Mouse (Mus musculus) MEL (cell line): Measurements from ENCODE around the gene Nap1l4. TPM values are rescaled to one million over a fixed set of nuclear protein-coding genes. Genes with fewer than 3 reads are reported as not detected.

Source experiments
- DNase-seq: peaks from one replicate; pipeline ENCODE4 v3.0.0; 2011; ENCODE audit warnings: low read depth, low spot score
- H3K27ac ChIP-seq: 2 replicates; pipeline ENCODE4 v1.5.1; 2012; ENCODE audit warnings: low read depth, mild to moderate bottlenecking, control low read depth, low read length, moderate library complexity; ENCODE audit not compliant: control insufficient read depth
- H3K27me3 ChIP-seq, 2 experiments: fragments of 150-350 bp in 1 of 2; sonication (generic) in 1 of 2; 2 replicates each; pipeline ENCODE4 v1.6.1; 2012; ENCODE audit warnings: low read length in 2 of 2, mild to moderate bottlenecking in 2 of 2, improper control_type of control experiment in 1 of 2, moderate library complexity in 1 of 2; ENCODE audit not compliant: insufficient read depth in 2 of 2, control insufficient read depth in 1 of 2
- H3K36me3 ChIP-seq, 2 experiments: 2 replicates each; pipeline ENCODE4 v1.6.1; 2012 to 2014; ENCODE audit warnings: low read length in 2 of 2, improper control_type of control experiment in 1 of 2, inconsistent platforms in 1 of 2, mild to moderate bottlenecking in 1 of 2; ENCODE audit not compliant: insufficient read depth in 2 of 2, control insufficient read depth in 1 of 2
- H3K4me1 ChIP-seq, 2 experiments: fragments of 150-350 bp in 1 of 2; sonication (generic) in 1 of 2; 2 replicates each; pipeline ENCODE4 v1.6.1; 2012; ENCODE audit warnings: low read length in 2 of 2, improper control_type of control experiment in 1 of 2, mild to moderate bottlenecking in 1 of 2; ENCODE audit not compliant: insufficient read depth in 2 of 2, control insufficient read depth in 1 of 2
- H3K4me3 ChIP-seq, 2 experiments: fragments of 150-350 bp in 1 of 2; sonication (generic) in 1 of 2; 2 replicates each; pipeline ENCODE4 v1.5.1; 2012; ENCODE audit warnings: low read depth in 2 of 2, low read length in 2 of 2, mild to moderate bottlenecking in 2 of 2, moderate library complexity in 2 of 2, control low read depth in 1 of 2, improper control_type of control experiment in 1 of 2; ENCODE audit not compliant: control insufficient read depth in 1 of 2, insufficient read depth in 1 of 2
- H3K79me2 ChIP-seq: 2 replicates; pipeline ENCODE4 v1.6.1; 2012; ENCODE audit warnings: mild to moderate bottlenecking, low read length, moderate library complexity; ENCODE audit not compliant: control insufficient read depth, poor library complexity, insufficient read depth
- H3K9ac ChIP-seq: 2 replicates; pipeline ENCODE4 v1.6.1; 2012; ENCODE audit warnings: low read depth, mild to moderate bottlenecking, control low read depth, low read length, moderate library complexity; ENCODE audit not compliant: control insufficient read depth, poor library complexity, severe bottlenecking
- H3K9me3 ChIP-seq: fragments of 150-350 bp; sonication (generic); replicated peaks from 2 replicates; pipeline ENCODE4 v1.6.1; 2012; ENCODE audit warnings: mild to moderate bottlenecking, low read length, improper control_type of control experiment, moderate library complexity; ENCODE audit not compliant: insufficient read depth
- BHLHE40 ChIP-seq: IDR thresholded peaks from 2 replicates; pipeline ENCODE4 v1.6.1; 2012; ENCODE audit warnings: low read depth, mild to moderate bottlenecking, inconsistent platforms, low read length, improper control_type of control experiment, borderline replicate concordance
- CHD1 ChIP-seq: IDR thresholded peaks from 2 replicates; pipeline ENCODE4 v1.6.1; 2012; ENCODE audit warnings: low read depth, mild to moderate bottlenecking, inconsistent platforms, low read length, improper control_type of control experiment
- CTCF ChIP-seq, 3 experiments: IDR thresholded peaks in 2 of 3; conservative IDR thresholded peaks in 1 of 3; 2 replicates each; pipeline ENCODE4 v1.5.1; 2011 to 2012; ENCODE audit warnings: low read length in 3 of 3, low read depth in 2 of 3, mild to moderate bottlenecking in 2 of 3, improper control_type of control experiment in 1 of 3, inconsistent platforms in 1 of 3, mixed read lengths in 1 of 3, moderate library complexity in 1 of 3; ENCODE audit not compliant: control insufficient read depth in 1 of 3, insufficient read depth in 1 of 3, poor library complexity in 1 of 3, severe bottlenecking in 1 of 3
- E2F4 ChIP-seq: IDR thresholded peaks from 2 replicates; pipeline ENCODE4 v1.6.1; 2011; ENCODE audit warnings: low read depth, low read length, improper control_type of control experiment, borderline replicate concordance
- ELF1 ChIP-seq: IDR thresholded peaks from 2 replicates; pipeline ENCODE4 v1.6.1; 2014; ENCODE audit warnings: low read depth, mild to moderate bottlenecking, inconsistent platforms, low read length, improper control_type of control experiment, moderate library complexity
- EP300 ChIP-seq, 2 experiments: IDR thresholded peaks; 2 replicates each; pipeline ENCODE4 v1.6.1; 2011; ENCODE audit warnings: improper control_type of control experiment in 2 of 2, low read length in 2 of 2, low read depth in 1 of 2, mild to moderate bottlenecking in 1 of 2
- ETS1 ChIP-seq: IDR thresholded peaks from 2 replicates; pipeline ENCODE4 v1.6.1; 2012; ENCODE audit warnings: low read depth, mild to moderate bottlenecking, inconsistent platforms, low read length, improper control_type of control experiment, moderate library complexity
- GABPA ChIP-seq: IDR thresholded peaks from 2 replicates; pipeline ENCODE4 v1.6.1; 2012; ENCODE audit warnings: low read depth, mild to moderate bottlenecking, inconsistent platforms, low read length, improper control_type of control experiment, moderate library complexity
- GATA1 ChIP-seq: IDR thresholded peaks from 2 replicates; pipeline ENCODE4 v1.6.1; 2011; ENCODE audit warnings: low read depth, low read length, improper control_type of control experiment
- JUND ChIP-seq: IDR thresholded peaks from 2 replicates; pipeline ENCODE4 v1.6.1; 2011; ENCODE audit warnings: low read depth, mild to moderate bottlenecking, improper control_type of control experiment, low read length
- MAFK ChIP-seq: IDR thresholded peaks from 2 replicates; pipeline ENCODE4 v1.6.1; 2011; ENCODE audit warnings: low read depth, mild to moderate bottlenecking, low read length, improper control_type of control experiment, borderline replicate concordance
- MAX ChIP-seq: IDR thresholded peaks from 2 replicates; pipeline ENCODE4 v1.6.1; 2011; ENCODE audit warnings: low read length, improper control_type of control experiment
- MEF2A ChIP-seq: IDR thresholded peaks from 2 replicates; pipeline ENCODE4 v1.6.1; 2014; ENCODE audit warnings: low read depth, mild to moderate bottlenecking, inconsistent platforms, low read length, improper control_type of control experiment; ENCODE audit not compliant: poor library complexity, insufficient replicate concordance, severe bottlenecking; ENCODE audit errors: extremely low read depth
- MXI1 ChIP-seq: IDR thresholded peaks from 2 replicates; pipeline ENCODE4 v1.6.1; 2011; ENCODE audit warnings: mild to moderate bottlenecking, low read depth, low read length, improper control_type of control experiment
- MYB ChIP-seq: IDR thresholded peaks from 2 replicates; pipeline ENCODE4 v1.6.1; 2011; ENCODE audit warnings: mild to moderate bottlenecking, low read depth, low read length, improper control_type of control experiment
- MYC ChIP-seq: IDR thresholded peaks from 2 replicates; pipeline ENCODE4 v1.6.1; 2011; ENCODE audit warnings: low read depth, mild to moderate bottlenecking, low read length, improper control_type of control experiment, moderate library complexity
- NELFE ChIP-seq: IDR thresholded peaks from 2 replicates; pipeline ENCODE4 v1.6.1; 2011; ENCODE audit warnings: low read depth, low read length, improper control_type of control experiment
- POLR2A ChIP-seq, 2 experiments: IDR thresholded peaks; 2 replicates each; pipeline ENCODE4 v1.6.1; 2011 to 2012; ENCODE audit warnings: low read length in 2 of 2, mild to moderate bottlenecking in 2 of 2, control low read depth in 1 of 2, improper control_type of control experiment in 1 of 2, low read depth in 1 of 2, moderate library complexity in 1 of 2; ENCODE audit not compliant: control insufficient read depth in 1 of 2, insufficient read depth in 1 of 2, poor library complexity in 1 of 2
- POLR2AphosphoS2 ChIP-seq: IDR thresholded peaks from 2 replicates; pipeline ENCODE4 v1.6.1; 2011; ENCODE audit warnings: low read length, improper control_type of control experiment
- RAD21 ChIP-seq: IDR thresholded peaks from 2 replicates; pipeline ENCODE4 v1.6.1; 2011; ENCODE audit warnings: mild to moderate bottlenecking, low read depth, low read length, improper control_type of control experiment
- SIN3A ChIP-seq: IDR thresholded peaks from 2 replicates; pipeline ENCODE4 v1.6.1; 2012; ENCODE audit warnings: low read length, improper control_type of control experiment, inconsistent platforms
- SMC3 ChIP-seq: IDR thresholded peaks from 2 replicates; pipeline ENCODE4 v1.6.1; 2011; ENCODE audit warnings: low read depth, low read length, improper control_type of control experiment
- TAL1 ChIP-seq: IDR thresholded peaks from 2 replicates; pipeline ENCODE4 v1.6.1; 2012; ENCODE audit warnings: mild to moderate bottlenecking, inconsistent platforms, low read length, moderate library complexity, mixed read lengths
- TCF12 ChIP-seq: IDR thresholded peaks from 2 replicates; pipeline ENCODE4 v1.6.1; 2014; ENCODE audit warnings: low read depth, mild to moderate bottlenecking, inconsistent platforms, low read length, improper control_type of control experiment, moderate library complexity
- UBTF ChIP-seq: IDR thresholded peaks from 2 replicates; pipeline ENCODE4 v1.6.1; 2012; ENCODE audit warnings: low read depth, mild to moderate bottlenecking, inconsistent platforms, low read length, improper control_type of control experiment, moderate library complexity, borderline replicate concordance; ENCODE audit not compliant: insufficient read depth
- USF1 ChIP-seq: IDR thresholded peaks from 2 replicates; pipeline ENCODE4 v1.6.1; 2014; ENCODE audit warnings: low read depth, mild to moderate bottlenecking, inconsistent platforms, low read length, improper control_type of control experiment, moderate library complexity
- USF2 ChIP-seq, 2 experiments: IDR thresholded peaks; 2 replicates each; pipeline ENCODE4 v1.6.1; 2011 to 2012; ENCODE audit warnings: improper control_type of control experiment in 2 of 2, low read length in 2 of 2, borderline replicate concordance in 1 of 2, inconsistent platforms in 1 of 2, low read depth in 1 of 2, mild to moderate bottlenecking in 1 of 2; ENCODE audit not compliant: insufficient read depth in 1 of 2
- ZC3H11A ChIP-seq: IDR thresholded peaks from 2 replicates; pipeline ENCODE4 v1.6.1; 2012; ENCODE audit warnings: low read depth, mild to moderate bottlenecking, inconsistent platforms, low read length, improper control_type of control experiment
- ZKSCAN1 ChIP-seq: IDR thresholded peaks from 2 replicates; pipeline ENCODE4 v1.6.1; 2012; ENCODE audit warnings: low read depth, mild to moderate bottlenecking, inconsistent platforms, low read length, improper control_type of control experiment, moderate library complexity
- polyA plus RNA-seq, 2 experiments: library from polyadenylated mRNA; stranded (reverse) in 1 of 2; unstranded in 1 of 2; fragments of >175 nt in 1 of 2; fragments of >200 nt in 1 of 2; gene quantifications; 2 replicates each; pipeline versions ENCODE4 v1.2.1 to v1.2.4; 2012; ENCODE audit warnings: low replicate concordance in 2 of 2, low read depth in 1 of 2; ENCODE audit not compliant: insufficient read length in 2 of 2, insufficient read depth in 1 of 2, missing spikeins in 1 of 2
- total RNA-seq: library from RNA; depleted of rRNA; stranded (reverse); fragments of 300-350 nt; gene quantifications from 2 replicates; pipeline ENCODE4 v1.2.3, GENCODE M21; 2012

Nap1l4 gene
- total and polyA plus RNA-seq, 3 experiments = 165 to 186 TPM; not detected in 1

DNA sequence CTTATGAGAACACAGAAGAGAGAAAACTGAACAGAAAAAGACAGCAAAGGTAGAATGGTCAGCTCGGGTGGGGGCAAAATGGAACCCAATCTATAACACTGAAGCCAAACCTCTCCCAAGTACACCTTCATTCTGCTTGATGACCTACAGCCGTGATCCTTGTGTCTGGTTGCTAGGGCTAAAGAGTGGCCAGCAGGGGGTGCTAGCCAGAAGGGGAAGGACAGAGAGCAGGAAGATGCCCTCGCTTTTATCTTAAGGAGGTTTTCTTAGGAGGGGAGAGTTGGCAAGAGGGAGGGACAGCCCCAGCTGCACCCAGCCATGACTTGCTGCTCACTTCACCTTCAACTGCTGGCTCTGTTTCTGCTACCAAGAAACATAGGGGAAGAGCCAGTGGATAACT lies 35.0 kb upstream of the Nap1l4 start:
- Histone ChIP-seq H3K4me1 (no peaks in the 10 kb centered on the region), H3K9ac (no peak overlapping the region), H3K79me2 (no peaks in the 10 kb centered on the region; the same call in 1 of the 2 replicates), H3K36me3 (peaks cover 0 to 18% of the 10 kb centered on the region in 2 experiments; a peak in 2 of 4 replicates), H3K9me3 (no peaks in the 10 kb centered on the region), H3K27ac (no peak overlapping the region), H3K4me3 (no peak overlapping the region), H3K27me3 (no peaks in the 10 kb centered on the region)
- TF ChIP-seq MXI1 = no peak
- no peak for TF ChIP-seq SIN3A
- no peak for TF ChIP-seq UBTF
- no peak for TF ChIP-seq JUND
- TF ChIP-seq ETS1 = no peak
- TF ChIP-seq GABPA = no peak
- TF ChIP-seq GATA1 = no peak
- no peak for TF ChIP-seq POLR2A (IDR thresholded peaks at IDR 0.05; ENCODE audit: control insufficient read depth in 1 of 2, insufficient read depth in 1 of 2, low read depth in 1 of 2, low read length in 2 of 2, poor library complexity in 1 of 2)
- peak; percentile 67 for TF ChIP-seq SMC3
- no peak for TF ChIP-seq MEF2A
- no peak for TF ChIP-seq BHLHE40
- TF ChIP-seq USF2 (IDR thresholded peaks at IDR 0.05; ENCODE audit: borderline replicate concordance in 1 of 2, insufficient read depth in 1 of 2, low read depth in 1 of 2, low read length in 2 of 2) = no peak
- TF ChIP-seq MAFK = no peak
- no peak for TF ChIP-seq NELFE
- TF ChIP-seq ELF1 = 0 out of 2 replicates have a peak, but pooled peaks have one; percentile 11
- peak; percentile 76 to 80 (median 79) for TF ChIP-seq CTCF (IDR thresholded peaks at IDR 0.05 in 2 of 3, conservative IDR thresholded peaks at IDR 0.05 in 1 of 3; ENCODE audit: control insufficient read depth in 1 of 3, insufficient read depth in 1 of 3, low read depth in 2 of 3, low read length in 3 of 3, poor library complexity in 1 of 3, severe bottlenecking in 1 of 3)
- no peak for TF ChIP-seq USF1
- TF ChIP-seq ZC3H11A = no peak
- no peak for TF ChIP-seq ZKSCAN1
- peak; percentile 36 for TF ChIP-seq RAD21
- TF ChIP-seq TCF12 = no peak
- no peak for TF ChIP-seq TAL1
- TF ChIP-seq MYC = no peak
- TF ChIP-seq E2F4 = no peak
- TF ChIP-seq MYB = no peak
- no peak for TF ChIP-seq MAX
- TF ChIP-seq CHD1 = no peak
- TF ChIP-seq EP300 (IDR thresholded peaks at IDR 0.05; ENCODE audit: low read depth in 1 of 2, low read length in 2 of 2) = no peak
- no peak for TF ChIP-seq POLR2AphosphoS2
- DNase-seq = peak; percentile 79
